Mouse (Mus musculus): ENCODE measurements around the gene Folh1. TPM values are rescaled to one million over a fixed set of nuclear protein-coding genes. Genes with fewer than 3 reads are reported as not detected.
"Not testable (repeated sequence)": the region's sequence is repeated elsewhere in the genome, so short reads cannot be mapped to it uniquely, and the experiment has no call there.

The Folh1 gene
- not detected in 2 replicates for total RNA-seq (2014; fragmentation: Nextera tagmentation)
- 0.05 and 0.06 TPM in 2 replicates for total RNA-seq (2017)
- not detected in 2 replicates for polyA plus RNA-seq (2012)

- Histone ChIP-seq H3K4me3 (ENCODE audit: low read depth, low read length) (no peak within 1 kb of the TSS), H3K36me3 (replicated peaks) (no peaks in the 10 kb centered on the region), H3K4me1 (ENCODE audit: insufficient read depth, low read depth, low read length) (no peaks in the 10 kb centered on the region), H3K27me3 (ENCODE audit: insufficient read depth, low read length) (no peaks in the 10 kb centered on the region), H3K9me3 (replicated peaks) (0 out of 2 replicates have a peak, but pooled peaks cover 2% of the 10 kb centered on the region)
- ATAC-seq (ENCODE audit: extremely low read depth, insufficient number of reproducible peaks, low FRiP score, poor library complexity, severe bottlenecking) (no peak), DNase-seq (ENCODE audit: low spot score) (no peak)
- TF ChIP-seq TAL1 (conservative IDR thresholded peaks at IDR 0.05; ENCODE audit: low read depth, low read length) (no peak), GATA1 (IDR thresholded peaks at IDR 0.05; ENCODE audit: borderline replicate concordance, low read length) (no peak), POLR2AphosphoS5 (IDR thresholded peaks at IDR 0.05; ENCODE audit: insufficient replicate concordance, low read depth, low read length) (no peak), GATA2 (IDR thresholded peaks at IDR 0.05; ENCODE audit: borderline replicate concordance, low read depth, low read length) (no peak), CTCF (IDR thresholded peaks at IDR 0.05; ENCODE audit: low read depth, low read length) (no peak)
Measured at GRCm38 (mm10) chr7:86775617-86776325, at the start of gene Folh1. Folh1 (minus strand) TSS chr7:86775943.

- TF ChIP-seq TAL1 (conservative IDR thresholded peaks at IDR 0.05; ENCODE audit: low read depth, low read length) (no peak), POLR2AphosphoS5 (IDR thresholded peaks at IDR 0.05; ENCODE audit: insufficient replicate concordance, low read depth, low read length) (no peak), GATA1 (IDR thresholded peaks at IDR 0.05; ENCODE audit: borderline replicate concordance, low read length) (no peak), GATA2 (IDR thresholded peaks at IDR 0.05; ENCODE audit: borderline replicate concordance, low read depth, low read length) (no peak), CTCF (IDR thresholded peaks at IDR 0.05; ENCODE audit: low read depth, low read length) (no peak)
- Histone ChIP-seq H3K36me3 (replicated peaks) (no peaks in the 10 kb centered on the region), H3K4me1 (ENCODE audit: insufficient read depth, low read depth, low read length) (no peaks in the 10 kb centered on the region), H3K9me3 (replicated peaks) (no peaks in the 10 kb centered on the region), H3K27me3 (ENCODE audit: insufficient read depth, low read length) (no peaks in the 10 kb centered on the region), H3K4me3 (ENCODE audit: low read depth, low read length) (no peak overlapping the region)
- no peak for ATAC-seq (ENCODE audit: extremely low read depth, insufficient number of reproducible peaks, low FRiP score, poor library complexity, severe bottlenecking)
- no peak for DNase-seq (ENCODE audit: low spot score)
Measured at GRCm38 (mm10) chr7:86816466-86816865, 40.7 kb upstream of the Folh1 start.

- not testable (repeated sequence) for H3K4me1 ChIP-seq (ENCODE audit: insufficient read depth, low read depth, low read length); DNase-seq (ENCODE audit: low spot score); ATAC-seq (ENCODE audit: extremely low read depth, insufficient number of reproducible peaks, low FRiP score, poor library complexity, severe bottlenecking); H3K9me3 ChIP-seq (replicated peaks); H3K4me3 ChIP-seq (ENCODE audit: low read depth, low read length); H3K27me3 ChIP-seq (ENCODE audit: insufficient read depth, low read length); H3K36me3 ChIP-seq (replicated peaks)
Measured at GRCm38 (mm10) chr7:86815716-86816115, 40.0 kb upstream of the Folh1 start.

GRCm38 (mm10) chr7:86815241-86815640 lies 39.5 kb upstream of the Folh1 start:
- DNase-seq (ENCODE audit: low spot score); H3K36me3 ChIP-seq (replicated peaks); H3K4me1 ChIP-seq (ENCODE audit: insufficient read depth, low read depth, low read length); H3K4me3 ChIP-seq (ENCODE audit: low read depth, low read length); ATAC-seq (ENCODE audit: extremely low read depth, insufficient number of reproducible peaks, low FRiP score, poor library complexity, severe bottlenecking); H3K27me3 ChIP-seq (ENCODE audit: insufficient read depth, low read length); H3K9me3 ChIP-seq (replicated peaks): not testable (repeated sequence)

- TF ChIP-seq GATA2 (IDR thresholded peaks at IDR 0.05; ENCODE audit: borderline replicate concordance, low read depth, low read length) (no peak), TAL1 (conservative IDR thresholded peaks at IDR 0.05; ENCODE audit: low read depth, low read length) (no peak), GATA1 (IDR thresholded peaks at IDR 0.05; ENCODE audit: borderline replicate concordance, low read length) (no peak), CTCF (IDR thresholded peaks at IDR 0.05; ENCODE audit: low read depth, low read length) (no peak), POLR2AphosphoS5 (IDR thresholded peaks at IDR 0.05; ENCODE audit: insufficient replicate concordance, low read depth, low read length) (no peak)
- no peak for DNase-seq (ENCODE audit: low spot score)
- Histone ChIP-seq H3K9me3 (replicated peaks) (0 out of 2 replicates have a peak, but pooled peaks cover under 1% of the 10 kb centered on the region), H3K4me1 (ENCODE audit: insufficient read depth, low read depth, low read length) (no peaks in the 10 kb centered on the region), H3K4me3 (ENCODE audit: low read depth, low read length) (no peak within 1 kb of the TSS), H3K36me3 (replicated peaks) (no peaks in the 10 kb centered on the region), H3K27me3 (ENCODE audit: insufficient read depth, low read length) (no peaks in the 10 kb centered on the region)
- ATAC-seq (ENCODE audit: extremely low read depth, insufficient number of reproducible peaks, low FRiP score, poor library complexity, severe bottlenecking): no peak
Measured at GRCm38 (mm10) chr7:86794727-86795126, 19.0 kb upstream of the Folh1 start, which contains the start of gene Vmn2r77. Vmn2r77 (plus strand) TSS chr7:86795027.

GRCm38 (mm10) chr7:86771621-86772020 lies 4.1 kb downstream of the Folh1 start:
- Histone ChIP-seq H3K27me3 (ENCODE audit: insufficient read depth, low read length) (no peaks in the 10 kb centered on the region), H3K4me3 (ENCODE audit: low read depth, low read length) (no peak overlapping the region), H3K9me3 (replicated peaks) (0 out of 2 replicates have a peak, but pooled peaks cover 2% of the 10 kb centered on the region), H3K36me3 (replicated peaks) (no peaks in the 10 kb centered on the region), H3K4me1 (ENCODE audit: insufficient read depth, low read depth, low read length) (no peaks in the 10 kb centered on the region)
- DNase-seq (ENCODE audit: low spot score): no peak
- TF ChIP-seq GATA1 (IDR thresholded peaks at IDR 0.05; ENCODE audit: borderline replicate concordance, low read length): no peak
- no peak for TF ChIP-seq TAL1 (conservative IDR thresholded peaks at IDR 0.05; ENCODE audit: low read depth, low read length)
- TF ChIP-seq CTCF (IDR thresholded peaks at IDR 0.05; ENCODE audit: low read depth, low read length): no peak
- no peak for TF ChIP-seq POLR2AphosphoS5 (IDR thresholded peaks at IDR 0.05; ENCODE audit: insufficient replicate concordance, low read depth, low read length)
- TF ChIP-seq GATA2 (IDR thresholded peaks at IDR 0.05; ENCODE audit: borderline replicate concordance, low read depth, low read length): no peak
- ATAC-seq (ENCODE audit: extremely low read depth, insufficient number of reproducible peaks, low FRiP score, poor library complexity, severe bottlenecking): no peak

GRCm38 (mm10) chr7:86764628-86765027 lies 11.1 kb downstream of the Folh1 start:
- Histone ChIP-seq H3K9me3 (replicated peaks) (no peaks in the 10 kb centered on the region), H3K27me3 (ENCODE audit: insufficient read depth, low read length) (no peaks in the 10 kb centered on the region), H3K4me1 (ENCODE audit: insufficient read depth, low read depth, low read length) (no peaks in the 10 kb centered on the region), H3K36me3 (replicated peaks) (no peaks in the 10 kb centered on the region), H3K4me3 (ENCODE audit: low read depth, low read length) (no peak overlapping the region)
- DNase-seq (ENCODE audit: low spot score) (no peak), ATAC-seq (ENCODE audit: extremely low read depth, insufficient number of reproducible peaks, low FRiP score, poor library complexity, severe bottlenecking) (no peak)
- TF ChIP-seq GATA1 (IDR thresholded peaks at IDR 0.05; ENCODE audit: borderline replicate concordance, low read length): no peak
- TF ChIP-seq CTCF (IDR thresholded peaks at IDR 0.05; ENCODE audit: low read depth, low read length): no peak
- TF ChIP-seq POLR2AphosphoS5 (IDR thresholded peaks at IDR 0.05; ENCODE audit: insufficient replicate concordance, low read depth, low read length): no peak
- TF ChIP-seq GATA2 (IDR thresholded peaks at IDR 0.05; ENCODE audit: borderline replicate concordance, low read depth, low read length): no peak
- TF ChIP-seq TAL1 (conservative IDR thresholded peaks at IDR 0.05; ENCODE audit: low read depth, low read length): no peak

Data from G1E (cell line).